Mouse (Mus musculus) cortical plate, adult 2 months (tissue): ENCODE results near the gene Gja10.

Experiments
- CTCF ChIP-seq: fragments of 200-500 bp; IDR thresholded peaks from 2 replicates; pipeline ENCODE4 v1.5.1; 2011; ENCODE audit warnings: mild to moderate bottlenecking, control low read depth, low read length; ENCODE audit not compliant: insufficient read depth; ENCODE audit errors: extremely low read depth
- POLR2A ChIP-seq: fragments of 200-500 bp; IDR thresholded peaks from 2 replicates; pipeline ENCODE4 v1.6.1; 2011; ENCODE audit warnings: mild to moderate bottlenecking, low read length, control low read depth; ENCODE audit not compliant: insufficient read depth; ENCODE audit errors: extremely low read depth

GRCm38 (mm10) chr4:32575165-32575564 lies 27.4 kb downstream of the Gja10 start:
- TF ChIP-seq POLR2A (no peak), CTCF (no peak)
